Mouse (Mus musculus): ENCODE measurements at regions not wholly inside any gene's neighbourhood (a gene's known extent, or its start where the extent isn't known, plus 50 kb on each side); places are given as distances from the start of the nearest gene placed in this dataset.

GRCm38 (mm10) chr11:111202780-111203179 is 136.8 kb downstream of the Kcnj2 start:
- Histone ChIP-seq H3K9me3 (replicated peaks; ENCODE audit: control insufficient read depth, low read length) (no peaks in the 10 kb centered on the region), H3K9ac (ENCODE audit: low read length) (no peak overlapping the region), H3K36me3 (ENCODE audit: control insufficient read depth, insufficient read depth, low read length) (no peaks in the 10 kb centered on the region), H3K4me2 (ENCODE audit: low read depth, low read length) (no peak overlapping the region), H3K4me3 (replicated peaks; ENCODE audit: low read length) (no peak overlapping the region), H3K27ac (ENCODE audit: low read length) (no peak overlapping the region), H3K27me3 (ENCODE audit: control insufficient read depth, insufficient read depth, low read length) (no peaks in the 10 kb centered on the region), H3K4me1 (ENCODE audit: control insufficient read depth, insufficient read depth, low read length) (no peaks in the 10 kb centered on the region)
- no peak for ATAC-seq (ENCODE audit: insufficient read depth, low FRiP score)

DNA sequence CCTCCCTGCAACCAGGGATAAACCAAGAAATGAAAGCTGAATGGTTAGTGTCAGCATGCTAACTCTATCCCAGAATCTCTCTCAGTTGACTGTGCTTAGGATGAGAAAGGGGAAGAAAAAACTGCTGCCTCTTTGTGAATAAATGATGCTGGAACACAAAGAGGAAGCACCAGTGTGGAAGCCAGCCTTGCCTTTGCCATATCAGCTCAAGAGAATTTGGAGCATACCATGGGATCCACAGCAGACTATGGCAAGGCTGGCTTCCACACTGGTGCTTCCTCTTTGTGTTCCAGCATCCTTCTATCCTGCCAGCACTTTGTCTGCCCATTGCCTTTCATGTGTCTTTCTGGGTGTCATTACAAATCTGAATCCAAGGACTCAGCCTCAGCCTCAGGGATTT is 144.6 kb downstream of the Kcnj2 start:
- Histone ChIP-seq H3K27ac (ENCODE audit: low read length) (no peak overlapping the region), H3K4me1 (ENCODE audit: control insufficient read depth, insufficient read depth, low read length) (no peaks in the 10 kb centered on the region), H3K9ac (ENCODE audit: low read length) (no peak overlapping the region), H3K27me3 (ENCODE audit: control insufficient read depth, insufficient read depth, low read length) (no peaks in the 10 kb centered on the region), H3K4me3 (replicated peaks; ENCODE audit: low read length) (no peak overlapping the region), H3K36me3 (ENCODE audit: control insufficient read depth, insufficient read depth, low read length) (no peaks in the 10 kb centered on the region), H3K4me2 (ENCODE audit: low read depth, low read length) (no peak overlapping the region), H3K9me3 (replicated peaks; ENCODE audit: control insufficient read depth, low read length) (no peaks in the 10 kb centered on the region)
- ATAC-seq (ENCODE audit: insufficient read depth, low FRiP score), result no peak

DNA sequence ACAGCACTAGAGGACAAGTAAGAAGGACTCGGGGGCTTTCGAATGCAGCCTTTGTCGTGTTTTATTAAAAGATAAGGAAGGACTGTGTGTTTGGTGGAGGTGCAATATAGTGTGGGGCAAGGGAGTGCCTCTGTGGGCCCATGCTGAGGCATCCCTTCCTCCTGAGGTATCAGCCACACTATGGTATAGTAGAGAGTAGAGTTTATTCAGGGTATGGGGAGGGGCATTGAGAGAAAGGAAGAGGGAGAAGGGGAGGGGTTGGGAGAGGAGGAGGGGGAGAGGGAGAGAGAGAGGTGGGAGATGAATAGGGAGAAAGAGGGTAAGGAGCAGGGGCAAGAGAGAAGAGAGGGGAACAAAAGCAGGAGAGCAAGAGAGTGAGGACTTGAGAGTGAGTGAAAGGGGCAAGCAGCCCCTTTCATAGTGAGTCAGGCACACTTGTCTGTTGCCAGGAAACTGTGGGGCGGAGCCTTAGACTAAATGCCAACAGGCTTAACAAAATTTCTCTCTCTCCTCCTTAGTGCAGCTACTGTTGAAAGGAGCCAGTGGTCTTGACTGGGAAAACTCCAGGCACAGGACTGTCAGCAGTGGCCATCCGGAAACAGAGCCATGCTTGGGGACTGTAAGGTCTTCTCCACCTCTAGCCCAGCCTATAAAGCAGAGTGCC is 146.2 kb downstream of the Kcnj2 start:
- H3K9me3 ChIP-seq (replicated peaks; ENCODE audit: control insufficient read depth, low read length), result no peaks in the 10 kb centered on the region
- 66% methylated on average over 5 of the region's 5 CpGs for WGBS
- H3K27ac ChIP-seq (ENCODE audit: low read length), result peak overlapping the region; percentile 1; the same call in 1 of the 2 replicates
- no peak overlapping the region for H3K4me2 ChIP-seq (ENCODE audit: low read depth, low read length)
- no peaks in the 10 kb centered on the region for H3K36me3 ChIP-seq (ENCODE audit: control insufficient read depth, insufficient read depth, low read length)
- ATAC-seq (ENCODE audit: insufficient read depth, low FRiP score), result no peak
- H3K4me3 ChIP-seq (replicated peaks; ENCODE audit: low read length), result no peak overlapping the region
- H3K27me3 ChIP-seq (ENCODE audit: control insufficient read depth, insufficient read depth, low read length), result no peaks in the 10 kb centered on the region
- no peak overlapping the region for H3K9ac ChIP-seq (ENCODE audit: low read length)
- no peaks in the 10 kb centered on the region for H3K4me1 ChIP-seq (ENCODE audit: control insufficient read depth, insufficient read depth, low read length)

- 21% methylated on average over 5 of the region's 5 CpGs for WGBS
- no peaks in the 10 kb centered on the region for H3K36me3 ChIP-seq (ENCODE audit: control insufficient read depth, insufficient read depth, low read length)
- no peaks in the 10 kb centered on the region for H3K4me1 ChIP-seq (ENCODE audit: control insufficient read depth, insufficient read depth, low read length)
- no peaks in the 10 kb centered on the region for H3K27me3 ChIP-seq (ENCODE audit: control insufficient read depth, insufficient read depth, low read length)
- H3K4me3 ChIP-seq (replicated peaks; ENCODE audit: low read length), result no peak overlapping the region
- H3K9me3 ChIP-seq (replicated peaks; ENCODE audit: control insufficient read depth, low read length), result no peaks in the 10 kb centered on the region
- H3K27ac ChIP-seq (ENCODE audit: low read length), result peak overlapping the region; percentile 1; the same call in 1 of the 2 replicates
- H3K4me2 ChIP-seq (ENCODE audit: low read depth, low read length), result no peak overlapping the region
- H3K9ac ChIP-seq (ENCODE audit: low read length), result no peak overlapping the region
- no peak for ATAC-seq (ENCODE audit: insufficient read depth, low FRiP score)
Measured at GRCm38 (mm10) chr11:111212702-111213328, 146.9 kb downstream of the Kcnj2 start.

- Histone ChIP-seq H3K36me3 (ENCODE audit: control insufficient read depth, insufficient read depth, low read length) (no peaks in the 10 kb centered on the region), H3K9ac (ENCODE audit: low read length) (no peak overlapping the region), H3K9me3 (replicated peaks; ENCODE audit: control insufficient read depth, low read length) (no peaks in the 10 kb centered on the region), H3K27me3 (ENCODE audit: control insufficient read depth, insufficient read depth, low read length) (no peaks in the 10 kb centered on the region), H3K4me2 (ENCODE audit: low read depth, low read length) (no peak overlapping the region), H3K4me1 (ENCODE audit: control insufficient read depth, insufficient read depth, low read length) (no peaks in the 10 kb centered on the region), H3K27ac (ENCODE audit: low read length) (no peak overlapping the region), H3K4me3 (replicated peaks; ENCODE audit: low read length) (no peak overlapping the region)
- no peak for ATAC-seq (ENCODE audit: insufficient read depth, low FRiP score)
- 74% methylated on average over 5 of the region's 5 CpGs for WGBS
Measured at GRCm38 (mm10) chr11:111215006-111215405, 149.0 kb downstream of the Kcnj2 start.

GRCm38 (mm10) chr11:111223834-111224233 is 157.9 kb downstream of the Kcnj2 start:
- Histone ChIP-seq H3K9me3 (replicated peaks; ENCODE audit: control insufficient read depth, low read length) (no peaks in the 10 kb centered on the region), H3K27ac (ENCODE audit: low read length) (no peak overlapping the region), H3K36me3 (ENCODE audit: control insufficient read depth, insufficient read depth, low read length) (no peaks in the 10 kb centered on the region), H3K9ac (ENCODE audit: low read length) (no peak overlapping the region), H3K27me3 (ENCODE audit: control insufficient read depth, insufficient read depth, low read length) (no peaks in the 10 kb centered on the region), H3K4me1 (ENCODE audit: control insufficient read depth, insufficient read depth, low read length) (no peaks in the 10 kb centered on the region), H3K4me3 (replicated peaks; ENCODE audit: low read length) (no peak overlapping the region), H3K4me2 (ENCODE audit: low read depth, low read length) (no peak overlapping the region)
- 83% methylated on average over 4 of the region's 4 CpGs for whole genome bisulfite sequencing
- no peak for ATAC-seq (ENCODE audit: insufficient read depth, low FRiP score)

DNA sequence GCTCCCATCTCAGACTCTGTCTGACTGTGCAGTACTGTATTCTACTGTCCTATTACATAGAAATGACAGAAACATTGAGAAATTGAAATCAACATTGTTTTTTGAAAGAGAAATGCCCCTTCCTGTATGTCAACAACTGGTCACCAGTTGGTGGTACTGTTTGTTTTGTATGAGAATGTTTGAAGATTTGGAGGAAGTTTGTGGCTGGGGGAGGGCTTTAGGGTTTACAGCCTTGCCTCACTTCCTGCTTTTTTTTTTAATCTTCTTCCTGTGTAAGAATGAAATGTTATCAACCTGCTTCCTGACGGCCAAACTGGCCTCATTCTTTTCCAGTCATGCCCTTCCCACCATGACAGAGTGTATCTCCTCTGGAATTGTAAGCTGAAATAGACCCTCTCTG is 161.3 kb downstream of the Kcnj2 start:
- Histone ChIP-seq H3K4me1 (ENCODE audit: control insufficient read depth, insufficient read depth, low read length) (no peaks in the 10 kb centered on the region), H3K27ac (ENCODE audit: low read length) (no peak overlapping the region), H3K9me3 (replicated peaks; ENCODE audit: control insufficient read depth, low read length) (no peaks in the 10 kb centered on the region), H3K27me3 (ENCODE audit: control insufficient read depth, insufficient read depth, low read length) (no peaks in the 10 kb centered on the region), H3K4me2 (ENCODE audit: low read depth, low read length) (no peak overlapping the region), H3K36me3 (ENCODE audit: control insufficient read depth, insufficient read depth, low read length) (no peaks in the 10 kb centered on the region), H3K9ac (ENCODE audit: low read length) (no peak overlapping the region), H3K4me3 (replicated peaks; ENCODE audit: low read length) (no peak overlapping the region)
- WGBS, result 39% methylated on average over 1 of the region's 1 CpGs
- no peak for ATAC-seq (ENCODE audit: insufficient read depth, low FRiP score)

DNA sequence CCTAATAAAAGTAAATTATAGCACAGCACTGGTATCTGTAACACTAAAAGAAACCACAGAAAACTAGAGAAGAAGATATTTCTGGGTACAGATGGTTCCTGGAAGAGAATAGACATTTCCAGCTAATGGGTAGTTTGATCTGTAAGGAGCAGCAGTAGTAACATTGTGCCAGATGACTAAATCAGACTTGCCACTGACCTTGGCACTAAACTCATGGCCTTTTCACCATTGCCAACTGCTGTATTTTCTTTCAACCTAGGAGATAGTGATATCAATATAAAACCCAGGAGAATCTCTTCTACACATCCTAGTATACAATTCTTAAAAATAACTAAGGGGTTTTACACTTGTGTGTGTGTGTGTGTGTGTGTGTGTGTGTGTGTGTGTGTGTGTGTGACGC is 170.8 kb downstream of the Kcnj2 start:
- Histone ChIP-seq H3K4me2 (ENCODE audit: low read depth, low read length) (no peak overlapping the region), H3K9ac (ENCODE audit: low read length) (no peak overlapping the region), H3K36me3 (ENCODE audit: control insufficient read depth, insufficient read depth, low read length) (no peaks in the 10 kb centered on the region), H3K4me1 (ENCODE audit: control insufficient read depth, insufficient read depth, low read length) (no peaks in the 10 kb centered on the region), H3K27me3 (ENCODE audit: control insufficient read depth, insufficient read depth, low read length) (no peaks in the 10 kb centered on the region), H3K4me3 (replicated peaks; ENCODE audit: low read length) (no peak overlapping the region), H3K9me3 (replicated peaks; ENCODE audit: control insufficient read depth, low read length) (no peaks in the 10 kb centered on the region), H3K27ac (ENCODE audit: low read length) (no peak overlapping the region)
- ATAC-seq (ENCODE audit: insufficient read depth, low FRiP score), result no peak
- 100% methylated on average over 1 of the region's 1 CpGs for WGBS

DNA sequence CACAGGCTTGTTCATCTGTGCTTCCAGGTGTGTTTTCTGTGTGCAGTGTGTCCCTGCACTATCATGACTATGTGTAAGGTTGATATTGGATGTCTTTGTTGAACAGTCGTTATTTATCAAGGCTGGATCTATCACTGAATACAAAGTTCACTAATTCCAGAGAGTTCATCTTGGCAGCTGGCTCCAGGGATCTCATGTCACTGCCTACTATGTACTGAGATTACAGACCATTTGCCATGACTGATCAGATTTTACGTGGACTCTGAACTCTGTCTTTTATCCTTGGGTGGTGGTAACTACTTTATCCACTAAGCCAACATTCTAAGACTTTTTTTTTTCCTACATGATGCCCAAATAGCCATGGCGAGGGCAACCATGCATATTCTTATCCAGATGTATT is 173.8 kb downstream of the Kcnj2 start:
- H3K27ac ChIP-seq (ENCODE audit: low read length), result no peak overlapping the region
- H3K4me2 ChIP-seq (ENCODE audit: low read depth, low read length), result no peak overlapping the region
- no peak overlapping the region for H3K4me3 ChIP-seq (replicated peaks; ENCODE audit: low read length)
- no peaks in the 10 kb centered on the region for H3K36me3 ChIP-seq (ENCODE audit: control insufficient read depth, insufficient read depth, low read length)
- H3K27me3 ChIP-seq (ENCODE audit: control insufficient read depth, insufficient read depth, low read length), result no peaks in the 10 kb centered on the region
- ATAC-seq (ENCODE audit: insufficient read depth, low FRiP score), result no peak
- no peaks in the 10 kb centered on the region for H3K9me3 ChIP-seq (replicated peaks; ENCODE audit: control insufficient read depth, low read length)
- H3K4me1 ChIP-seq (ENCODE audit: control insufficient read depth, insufficient read depth, low read length), result no peaks in the 10 kb centered on the region
- no peak overlapping the region for H3K9ac ChIP-seq (ENCODE audit: low read length)
- WGBS, result 72% methylated on average over 3 of the region's 3 CpGs
